Mouse (Mus musculus): ENCODE measurements around the gene Rps3a1.

- TF ChIP-seq EP300 (IDR thresholded peaks at IDR 0.05; ENCODE audit: low read depth) (no peak), CTCF (IDR thresholded peaks at IDR 0.05; ENCODE audit: low read depth) (no peak)
Observed at GRCm38 (mm10) chr3:86104909-86105308, 37.6 kb downstream of the Rps3a1 start.
